Comparison of ENCODE assay signal across 9 mouse cellular contexts in the genomic region with DNA sequence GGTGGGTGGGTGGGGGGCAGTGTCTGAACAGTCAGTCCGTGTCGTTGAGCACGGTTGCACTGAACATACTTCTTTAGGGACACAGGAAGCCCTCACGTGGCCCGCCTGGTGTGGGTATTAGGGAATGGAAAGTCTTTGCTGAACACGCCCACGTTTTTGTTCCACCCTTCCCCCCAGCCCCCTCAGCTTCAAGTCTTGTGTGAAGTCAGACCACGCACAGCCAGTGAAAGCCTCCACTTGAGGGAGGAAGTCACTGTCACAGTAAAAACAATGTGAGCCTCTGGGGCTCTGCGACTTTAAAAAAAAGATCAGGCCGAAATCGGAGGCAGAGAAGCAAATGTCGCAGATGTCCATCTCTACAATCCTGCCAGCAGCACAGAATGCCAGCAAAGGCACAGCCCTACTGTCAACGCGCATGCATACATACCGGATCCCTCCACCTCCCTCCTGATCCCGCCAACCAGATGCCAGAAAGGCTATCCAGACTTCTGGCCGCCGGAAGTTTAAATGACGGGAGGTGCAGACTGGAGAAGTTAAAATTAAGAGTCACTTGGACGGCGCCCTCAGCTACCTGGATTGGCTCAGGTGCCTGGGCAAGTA. TPM values are rescaled to one million over a fixed set of nuclear protein-coding genes. Genes with fewer than 3 reads are reported as not detected.
DNase-seq lines count a peak whose midpoint lies in the region; ATAC-seq lines count a peak whose summit lies in the region.
"Had no signal": no experiment of that assay in that cellular context is flagged by ENCODE, and none has a peak within 500 bp of the region (broad histone marks: within the 10 kb centered on the region; RNA-seq: fewer than 3 reads in every experiment).

No protein-coding gene starts in this region.

- peak overlapping the region; percentile 25 for H3K27ac ChIP-seq in macrophage

- peak; percentile 62 for ATAC-seq in common myeloid progenitor, adult 5-6 weeks (replicated peaks; ENCODE audit: low read depth, poor library complexity, severe bottlenecking)

- peak; percentile 70 for DNase-seq in R1 (ENCODE audit: low read depth, low spot score)
- peak; percentile 63 for DNase-seq in gastrocnemius, postnatal 10 days
- peak; percentile 89 for DNase-seq in induced T-regulatory cell, adult 2 months (ENCODE audit: low read depth)
- DNase-seq in left cerebral cortex, adult 8-10 months (ENCODE audit: low spot score in 2 of 2), result peak; percentile 39 to 75
- DNase-seq in right cerebral cortex, postnatal 14 days, result peak; percentile 61
- DNase-seq in urinary bladder, postnatal 36 days (ENCODE audit: low spot score in 2 of 2), result peak; percentile 68 to 84

- 6% methylated on average over 21 of the region's 21 CpGs for WGBS in macrophage (ENCODE audit: missing documents)

- H3K36me3 ChIP-seq in macrophage (ENCODE audit: inconsistent target), result no peaks in the 10 kb centered on the region

- H3K4me3 ChIP-seq in macrophage (ENCODE audit: inconsistent target), result peak overlapping the region; percentile 38

- H3K79me2 ChIP-seq in macrophage (ENCODE audit: inconsistent target), result no peaks in the 10 kb centered on the region

RNA-seq across cellular contexts. Expression of gene Ephx1, which starts 4.1 kb away (rescaled TPM):
- total RNA-seq in common myeloid progenitor, adult 5-6 weeks (2017), result 1.1 TPM in 1 of 2 replicates, not detected in the other
- 10 to 100 TPM; 15.8 to 17.6 TPM for total RNA-seq in gastrocnemius, postnatal 10 days (2021)
- 10 to 100 TPM; 36.8 to 45.6 (median 41.1) TPM for total RNA-seq in left cerebral cortex, adult 8-10 months (2022)
- total RNA-seq in macrophage (2018; cell fraction: chromatin; rRNA removed), result 10 to 100 TPM in 7 of 26 experiments, 1 to 10 TPM in 15, under 1 TPM in 2, not detected in 2; 0.66 to 23.5 (median 3.7) TPM
- total RNA-seq in macrophage (2018; cell fraction: cytosol; rRNA removed), result 10 to 100 TPM in 13 of 26 experiments, 1 to 10 TPM in 13; 3.2 to 40.1 (median 18.8) TPM
- total RNA-seq in macrophage (2018; cell fraction: nucleus; rRNA removed), result 10 to 100 TPM in 13 of 26 experiments, 1 to 10 TPM in 13; 2.2 to 34.2 (median 10.0) TPM
- 12.5 to 64.5 TPM (median 39.5 TPM) in 3 replicates for polyA plus RNA-seq in macrophage (2018)

RNA-seq across cellular contexts. Expression of gene 9130409I23Rik, which starts 34.4 kb away (rescaled TPM):
- not detected in 2 replicates for total RNA-seq in common myeloid progenitor, adult 5-6 weeks (2017)
- not detected for total RNA-seq in gastrocnemius, postnatal 10 days (2021)
- not detected for total RNA-seq in left cerebral cortex, adult 8-10 months (2022)
- not detected for total RNA-seq in macrophage (2018; cell fraction: chromatin; rRNA removed)
- not detected for total RNA-seq in macrophage (2018; cell fraction: cytosol; rRNA removed)
- total RNA-seq in macrophage (2018; cell fraction: nucleus; rRNA removed), result not detected
- polyA plus RNA-seq in macrophage (2018), result not detected in 3 replicates
- polyA plus RNA-seq: large intestine, adult 2 months had no signal

Comparison
In these comparisons a context has a peak if more than half of its experiments do, and no peak if none do; other contexts are left out.
1. Peak in every context shown above with its lines: DNase-seq, ATAC-seq, H3K4me3 ChIP-seq and H3K27ac ChIP-seq.